Mouse (Mus musculus) midbrain, postnatal 0 days (tissue): ENCODE measurements around the gene Mboat7. TPM values are rescaled to one million over a fixed set of nuclear protein-coding genes. Genes with fewer than 3 reads are reported as not detected.

ENCODE experiments used
- ATAC-seq: fragments of 200-750 bp; cut with Nextera tagmentation; 2 replicates; pipeline ENCODE4 v1.8.0; 2017; ENCODE audit warnings: moderate number of reproducible peaks, mild to moderate bottlenecking, moderate TSS enrichment, moderate library complexity; ENCODE audit not compliant: low FRiP score
- DNase-seq: peaks from one replicate; pipeline ENCODE4 v3.0.0-alpha.2; 2015; ENCODE audit warnings: low spot score
- H3K27ac ChIP-seq: fragments of 300-500 bp; sonication (generic); 2 replicates; pipeline ENCODE4 v1.5.1; 2014; ENCODE audit warnings: low read depth, mild to moderate bottlenecking, low read length, mixed read lengths
- H3K27me3 ChIP-seq: fragments of 300-500 bp; sonication (generic); 2 replicates; pipeline ENCODE4 v1.6.1; 2014; ENCODE audit warnings: low read length, control low read depth, mixed read lengths; ENCODE audit not compliant: insufficient read depth
- H3K36me3 ChIP-seq: fragments of 300-500 bp; sonication (generic); 2 replicates; pipeline ENCODE4 v1.6.1; 2014; ENCODE audit warnings: low read length, control low read depth, mixed read lengths; ENCODE audit not compliant: insufficient read depth
- H3K4me1 ChIP-seq: fragments of 300-500 bp; sonication (generic); 2 replicates; pipeline ENCODE4 v1.6.1; 2014; ENCODE audit warnings: mild to moderate bottlenecking, control low read depth, antibody characterized with exemption, low read length, mixed read lengths; ENCODE audit not compliant: insufficient read depth
- H3K4me2 ChIP-seq: fragments of 300-500 bp; sonication (generic); 2 replicates; pipeline ENCODE4 v1.6.1; 2014; ENCODE audit warnings: low read depth, mild to moderate bottlenecking, low read length, mixed read lengths; ENCODE audit not compliant: poor library complexity, severe bottlenecking
- H3K4me3 ChIP-seq: fragments of 300-500 bp; sonication (generic); 2 replicates; pipeline ENCODE4 v1.5.1; 2014; ENCODE audit warnings: low read depth, mild to moderate bottlenecking, low read length, moderate library complexity
- H3K9ac ChIP-seq: fragments of 300-500 bp; sonication (generic); replicated peaks from 2 replicates; pipeline ENCODE4 v1.6.1; 2014; ENCODE audit warnings: mild to moderate bottlenecking, low read length, moderate library complexity, mixed read lengths; ENCODE audit not compliant: poor library complexity, severe bottlenecking
- H3K9me3 ChIP-seq: fragments of 300-500 bp; sonication (generic); 2 replicates; pipeline ENCODE4 v1.6.1; 2016; ENCODE audit warnings: low read length, control low read depth
- CTCF ChIP-seq: IDR thresholded peaks from 2 replicates; pipeline ENCODE4 v1.5.1; 2016; ENCODE audit warnings: antibody characterized with exemption, mild to moderate bottlenecking
- WGBS: fragments of 180-500 bp; shearing (Covaris S2); extraction: QIAGEN DNeasy Blood & Tissue Kit; methylation state at CpG from one replicate; pipeline ENCODE4 v1.1.7; 2014; 5-methylcytosine and 5-hydroxymethylcytosine counted together
- polyA plus RNA-seq: library from polyadenylated mRNA; unstranded; fragments of >200 nt; fragmentation: Nextera tagmentation; extraction: Ambion mirVana; gene quantifications from 2 replicates; pipeline ENCODE4 v1.2.1, GENCODE M21; 2015
- total RNA-seq: library from RNA; depleted of rRNA; stranded (reverse); fragments of >200 nt; gene quantifications from 2 replicates; pipeline ENCODE4 v1.2.3, GENCODE M21; 2014

Mboat7 gene
- total and polyA plus RNA-seq, 2 experiments from 2014 or later = 134 to 252 TPM

DNA sequence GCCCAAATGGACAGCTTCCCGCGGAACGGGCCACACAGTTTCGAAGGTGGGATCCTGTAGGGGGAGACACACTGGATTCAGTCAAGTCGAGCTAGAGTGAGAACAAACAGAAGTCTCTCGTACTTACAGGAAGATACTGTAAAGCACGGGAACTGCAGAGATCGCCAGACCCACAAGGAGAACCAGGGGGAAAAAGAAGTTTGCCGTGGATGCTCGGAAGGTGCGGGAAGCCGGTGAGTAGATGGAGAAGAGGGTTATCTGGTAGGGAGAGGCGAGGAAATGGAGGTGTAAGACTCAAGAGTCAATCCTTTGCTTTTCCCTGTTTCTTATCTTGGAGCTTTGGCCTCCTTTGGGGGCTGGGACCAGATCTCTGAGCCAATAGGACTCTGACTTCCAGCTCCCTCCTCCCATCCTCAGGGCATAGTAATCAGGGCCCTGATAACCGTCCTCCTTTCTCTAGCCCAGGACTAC is 26.4 kb downstream of the Mboat7 start:
- DNase-seq (no peak), ATAC-seq (no peak)
- no peaks in the 10 kb centered on the region for H3K9me3 ChIP-seq
- H3K36me3 ChIP-seq = peaks cover 8% of the 10 kb centered on the region; the same call in 1 of the 2 replicates
- H3K27ac ChIP-seq = no peak overlapping the region
- no peak overlapping the region for H3K4me2 ChIP-seq
- peaks cover 5% of the 10 kb centered on the region; the same call in 1 of the 2 replicates for H3K4me1 ChIP-seq
- 20% methylated on average over 14 of the region's 14 CpGs for WGBS
- no peak overlapping the region for H3K9ac ChIP-seq
- no peaks in the 10 kb centered on the region for H3K27me3 ChIP-seq
- H3K4me3 ChIP-seq = no peak overlapping the region
- TF ChIP-seq CTCF = peak; percentile 40

GRCm38 (mm10) chr7:3665215-3666114 is 27.9 kb downstream of the Mboat7 start, which contains the start of gene Leng1:
Gene Leng1 (minus strand): TSS chr7:3665840.
- peaks cover 5% of the 10 kb centered on the region; the same call in 1 of the 2 replicates for H3K4me1 ChIP-seq
- WGBS = 4% methylated on average over 45 of the region's 45 CpGs
- DNase-seq = peak; percentile 99

DNA sequence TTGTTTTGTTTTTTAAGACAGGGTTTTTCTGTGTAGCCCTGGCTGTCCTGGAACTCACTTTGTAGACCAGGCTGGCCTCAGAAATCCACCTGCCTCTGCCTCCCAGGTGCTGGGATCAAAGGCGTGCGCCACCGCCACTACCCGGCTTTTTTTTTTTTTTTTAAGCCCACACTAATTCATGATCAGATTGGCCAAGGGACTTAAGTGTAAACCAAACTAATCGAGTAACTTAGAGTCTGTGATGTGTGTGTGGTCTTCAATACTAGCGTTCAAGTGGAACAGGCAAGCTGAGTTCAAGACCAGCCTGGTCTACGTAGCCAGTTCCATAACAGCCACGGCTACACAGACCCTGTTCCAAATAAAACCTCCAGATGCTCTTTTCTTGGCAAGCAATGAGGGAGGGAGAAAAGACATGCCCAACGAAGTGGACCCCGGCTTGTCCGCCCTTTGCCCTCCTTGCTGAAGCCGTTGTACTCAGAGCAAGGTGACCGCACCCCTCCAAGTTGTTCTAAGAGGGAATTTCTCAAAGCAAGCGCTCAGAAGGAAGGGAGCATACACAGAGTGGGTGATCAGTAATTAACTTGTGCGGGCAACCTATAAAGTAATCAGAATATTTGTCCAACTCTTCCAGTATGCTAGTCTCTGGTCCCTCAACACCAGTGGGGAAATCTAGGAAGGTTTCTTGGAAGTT is 28.7 kb downstream of the Mboat7 start:
- Histone ChIP-seq H3K4me2 (peak overlapping the region; percentile 82), H3K27ac (peak overlapping the region; percentile 72), H3K4me3 (peak overlapping the region; percentile 64), H3K36me3 (peaks cover 24% of the 10 kb centered on the region), H3K4me1 (peaks cover 5% of the 10 kb centered on the region; the same call in 1 of the 2 replicates), H3K9me3 (no peaks in the 10 kb centered on the region), H3K9ac (peak overlapping the region; percentile 70), H3K27me3 (no peaks in the 10 kb centered on the region)
- DNase-seq = peak; percentile 10
- 31% methylated on average over 15 of the region's 15 CpGs for WGBS
- no peak for TF ChIP-seq CTCF
- ATAC-seq = peak; percentile 15; the same call in 1 of the 2 replicates

More at GRCm38 (mm10) chr7:3665215-3666114, 27.9 kb downstream of the Mboat7 start, which contains the start of gene Leng1:
- peak; percentile 98 for ATAC-seq
- H3K27me3 ChIP-seq = no peaks in the 10 kb centered on the region
- H3K36me3 ChIP-seq = peaks cover 16% of the 10 kb centered on the region
- no peaks in the 10 kb centered on the region for H3K9me3 ChIP-seq
- H3K4me2 ChIP-seq = peak within 1 kb of the TSS; percentile 82
- peak within 1 kb of the TSS; percentile 64 for H3K4me3 ChIP-seq
- peak within 1 kb of the TSS; percentile 70 for H3K9ac ChIP-seq
- peak within 1 kb of the TSS; percentile 72 for H3K27ac ChIP-seq
- no peak for TF ChIP-seq CTCF

DNA sequence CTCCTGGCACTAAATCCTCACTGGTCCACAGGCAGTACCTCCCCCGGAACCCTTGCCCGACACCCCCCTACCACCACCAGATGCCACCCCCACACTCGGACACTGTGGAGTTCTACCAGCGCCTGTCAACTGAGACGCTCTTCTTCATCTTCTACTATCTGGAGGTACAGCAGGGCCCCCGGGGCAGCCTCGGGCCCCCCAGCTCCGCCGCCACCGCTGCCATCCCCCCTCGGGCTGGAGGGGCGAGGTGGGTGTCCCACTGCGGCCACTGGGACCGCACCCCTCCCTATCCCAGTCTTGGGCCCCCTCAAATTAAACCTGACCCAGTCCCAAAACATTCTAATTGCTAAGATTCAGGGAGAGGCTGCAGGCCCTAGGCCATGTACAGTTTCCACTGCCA is 34.7 kb downstream of the Mboat7 start:
- H3K27me3 ChIP-seq = no peaks in the 10 kb centered on the region
- no peak for DNase-seq
- TF ChIP-seq CTCF = no peak
- no peaks in the 10 kb centered on the region for H3K4me1 ChIP-seq
- 95% methylated on average over 14 of the region's 14 CpGs for WGBS
- H3K9ac ChIP-seq = no peak overlapping the region
- no peak for ATAC-seq
- H3K27ac ChIP-seq = no peak overlapping the region
- H3K4me3 ChIP-seq = no peak overlapping the region
- H3K4me2 ChIP-seq = no peak overlapping the region
- peaks cover 74% of the 10 kb centered on the region for H3K36me3 ChIP-seq
- no peaks in the 10 kb centered on the region for H3K9me3 ChIP-seq

- no peak overlapping the region for H3K9ac ChIP-seq
- DNase-seq (no peak), ATAC-seq (no peak)
- H3K27me3 ChIP-seq = no peaks in the 10 kb centered on the region
- TF ChIP-seq CTCF = no peak
- WGBS = 87% methylated on average over 4 of the region's 4 CpGs
- H3K36me3 ChIP-seq = peaks cover 81% of the 10 kb centered on the region
- no peaks in the 10 kb centered on the region for H3K4me1 ChIP-seq
- H3K4me3 ChIP-seq = no peak overlapping the region
- H3K4me2 ChIP-seq = no peak overlapping the region
- H3K9me3 ChIP-seq = no peaks in the 10 kb centered on the region
- H3K27ac ChIP-seq = no peak overlapping the region
Measured at GRCm38 (mm10) chr7:3656966-3657365, 36.4 kb downstream of the Mboat7 start.
